Mouse (Mus musculus) skeletal muscle tissue, adult 2 months (tissue): ENCODE data around the gene Thsd4.
A peak's percentile ranks its signal among the peaks of the same experiment; 100 is the strongest.

ENCODE experiments used
- DNase-seq: peaks from one replicate; pipeline ENCODE4 v3.0.0-alpha.2; 2012; ENCODE audit warnings: low read depth, low spot score

Gene Thsd4

DNA sequence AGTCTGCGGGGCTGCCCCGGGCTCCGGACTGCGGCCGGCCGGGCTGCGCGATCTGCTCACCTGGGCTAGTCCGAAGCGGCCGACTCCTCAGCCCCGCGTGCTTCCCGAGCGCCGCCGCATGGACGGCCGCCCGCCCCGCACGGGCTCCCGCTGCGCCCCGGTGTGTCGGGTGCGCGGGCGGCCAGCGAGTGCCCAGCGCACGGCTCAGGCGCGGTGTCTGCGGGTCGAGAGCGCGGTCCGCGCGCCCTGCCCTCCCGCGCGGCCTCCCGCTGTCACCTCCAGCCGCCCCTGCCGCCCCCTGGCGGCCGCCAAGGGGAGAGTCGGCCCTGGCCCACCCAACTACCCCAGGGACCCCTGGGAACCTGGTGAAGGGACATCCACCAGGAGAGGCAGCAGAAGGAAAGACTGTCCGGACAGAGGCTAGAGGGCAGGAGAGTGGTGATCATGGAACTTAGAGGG, at the start of gene Thsd4:
TSS of gene Thsd4 (minus strand) at position 241 of the 459 bp plus-strand sequence.
- DNase-seq = no peak

DNA sequence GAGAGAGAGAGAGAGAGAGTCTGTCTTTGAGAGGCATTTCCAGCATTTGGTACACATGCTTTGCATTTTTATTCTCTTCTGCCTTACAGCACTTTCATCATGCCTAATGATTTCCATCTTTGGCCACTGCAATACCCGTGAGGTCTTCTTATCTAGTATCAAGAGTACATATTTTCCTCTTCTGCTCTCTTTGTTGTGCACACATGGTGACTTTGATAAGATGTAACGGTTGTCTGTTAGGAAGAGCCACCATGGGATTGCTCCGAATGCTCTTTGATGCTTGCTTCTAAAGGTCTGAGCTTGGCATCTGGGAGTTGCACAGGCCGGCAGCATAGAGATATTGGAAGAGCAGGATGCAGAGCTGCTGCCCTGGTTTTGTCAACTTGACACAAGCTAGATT, 49.2 kb upstream of the Thsd4 start:
- no peak for DNase-seq

GRCm38 (mm10) chr9:60569366-60569765, 47.5 kb upstream of the Thsd4 start:
- no peak for DNase-seq

GRCm38 (mm10) chr9:60563809-60564208, 42.0 kb upstream of the Thsd4 start:
- DNase-seq = no peak

- no peak for DNase-seq
Observed at GRCm38 (mm10) chr9:60562443-60563371, 40.9 kb upstream of the Thsd4 start.

- DNase-seq = peak; percentile 13
Observed at GRCm38 (mm10) chr9:60561641-60562289, 39.9 kb upstream of the Thsd4 start.

DNA sequence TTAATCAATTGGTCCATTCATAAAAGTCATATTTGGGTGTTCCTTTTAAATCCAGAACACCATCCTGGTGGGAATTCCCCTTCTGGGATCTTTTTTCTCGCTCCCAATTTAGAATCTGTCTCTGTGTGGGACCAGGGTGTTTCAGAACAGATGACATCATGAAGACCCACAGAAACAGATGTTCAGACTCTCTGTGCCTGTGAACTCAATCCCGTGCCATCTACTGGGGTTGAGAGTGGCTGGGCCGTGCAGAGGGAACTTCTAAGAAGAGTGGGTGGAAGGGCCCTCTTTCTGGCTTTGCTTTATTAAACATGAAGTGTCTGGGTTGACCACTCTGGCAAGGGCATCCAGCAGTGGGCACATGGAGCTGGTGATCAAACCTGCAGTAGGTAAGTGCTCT, 36.7 kb upstream of the Thsd4 start:
- DNase-seq = no peak

GRCm38 (mm10) chr9:60551238-60551637, 29.4 kb upstream of the Thsd4 start:
- no peak for DNase-seq

GRCm38 (mm10) chr9:60548182-60548581, 26.3 kb upstream of the Thsd4 start:
- DNase-seq = peak; percentile 8

DNA sequence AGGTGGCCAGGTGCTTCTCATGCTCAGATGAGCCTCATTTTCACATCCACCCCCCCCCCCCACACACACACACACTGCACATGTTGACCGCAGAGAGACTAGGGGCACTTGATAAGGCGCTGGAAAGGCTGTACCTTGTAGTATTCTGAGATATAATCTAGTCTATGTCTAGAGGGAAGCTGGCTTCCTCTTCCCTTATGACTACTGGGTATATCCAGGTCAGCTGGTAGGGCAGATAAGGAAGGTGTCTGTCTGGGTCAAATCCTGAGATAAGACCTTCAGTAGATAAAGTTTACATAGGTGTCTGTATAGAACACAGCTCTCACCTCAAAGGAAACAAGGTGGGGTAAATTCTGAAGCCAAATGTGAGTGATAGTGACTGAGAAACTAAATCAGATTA, 24.3 kb upstream of the Thsd4 start:
- no peak for DNase-seq

DNA sequence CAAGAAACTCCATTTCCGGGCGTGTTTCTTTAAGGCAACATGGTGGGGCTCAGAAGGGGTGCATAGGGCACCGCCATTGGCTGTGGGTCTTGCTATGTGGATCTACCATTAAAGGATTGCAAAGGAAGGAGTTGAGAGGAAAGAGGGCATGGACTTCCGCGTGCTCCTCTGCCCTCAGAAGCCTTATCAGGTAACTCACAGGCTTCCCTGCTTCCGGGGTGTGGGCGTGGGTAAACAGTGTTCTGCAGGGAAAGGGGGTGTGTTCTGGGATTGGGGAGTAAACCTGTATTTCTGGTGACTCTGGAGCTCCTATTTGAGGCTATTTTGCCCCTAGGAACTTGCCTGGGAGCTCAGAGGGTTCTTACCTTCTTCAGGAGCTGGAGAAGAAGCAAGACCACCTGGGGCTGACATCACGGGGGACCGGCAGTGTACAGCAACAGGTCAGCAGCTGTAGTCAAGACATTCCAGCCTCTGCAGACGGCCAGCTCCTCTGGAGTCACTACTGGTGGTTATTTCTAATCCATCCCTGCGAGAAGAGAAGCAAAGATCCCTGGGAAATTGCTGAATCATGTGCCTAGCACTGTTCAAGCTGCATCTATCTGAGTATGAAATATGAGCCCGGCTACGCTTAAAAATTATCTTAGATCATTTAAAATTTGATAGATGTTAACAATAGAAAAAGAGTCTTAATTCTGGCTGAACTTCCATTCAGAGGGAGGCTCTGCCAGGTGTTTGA, 23.7 kb upstream of the Thsd4 start:
- no peak for DNase-seq

GRCm38 (mm10) chr9:60543422-60544015, 21.7 kb upstream of the Thsd4 start:
- DNase-seq = no peak

DNA sequence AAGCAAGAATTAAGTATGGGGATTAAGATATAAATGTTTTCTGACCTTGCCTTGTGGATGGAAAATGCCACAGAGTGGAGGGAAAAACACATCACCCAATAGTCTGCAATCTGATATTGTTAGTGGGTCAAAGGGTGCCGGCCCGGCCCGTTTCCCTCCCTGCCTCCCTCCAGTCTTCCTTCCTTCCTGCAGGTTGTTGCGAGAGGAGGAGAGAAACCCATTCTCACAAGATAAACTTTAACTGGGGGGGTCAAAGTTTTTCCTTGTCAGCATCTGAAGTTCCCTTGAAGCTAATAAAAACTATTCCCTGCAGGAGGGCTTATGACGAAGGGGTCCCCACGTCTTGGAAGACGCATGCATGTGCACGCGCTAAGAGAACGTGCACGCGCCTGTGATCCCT, 8.5 kb upstream of the Thsd4 start:
- no peak for DNase-seq

DNA sequence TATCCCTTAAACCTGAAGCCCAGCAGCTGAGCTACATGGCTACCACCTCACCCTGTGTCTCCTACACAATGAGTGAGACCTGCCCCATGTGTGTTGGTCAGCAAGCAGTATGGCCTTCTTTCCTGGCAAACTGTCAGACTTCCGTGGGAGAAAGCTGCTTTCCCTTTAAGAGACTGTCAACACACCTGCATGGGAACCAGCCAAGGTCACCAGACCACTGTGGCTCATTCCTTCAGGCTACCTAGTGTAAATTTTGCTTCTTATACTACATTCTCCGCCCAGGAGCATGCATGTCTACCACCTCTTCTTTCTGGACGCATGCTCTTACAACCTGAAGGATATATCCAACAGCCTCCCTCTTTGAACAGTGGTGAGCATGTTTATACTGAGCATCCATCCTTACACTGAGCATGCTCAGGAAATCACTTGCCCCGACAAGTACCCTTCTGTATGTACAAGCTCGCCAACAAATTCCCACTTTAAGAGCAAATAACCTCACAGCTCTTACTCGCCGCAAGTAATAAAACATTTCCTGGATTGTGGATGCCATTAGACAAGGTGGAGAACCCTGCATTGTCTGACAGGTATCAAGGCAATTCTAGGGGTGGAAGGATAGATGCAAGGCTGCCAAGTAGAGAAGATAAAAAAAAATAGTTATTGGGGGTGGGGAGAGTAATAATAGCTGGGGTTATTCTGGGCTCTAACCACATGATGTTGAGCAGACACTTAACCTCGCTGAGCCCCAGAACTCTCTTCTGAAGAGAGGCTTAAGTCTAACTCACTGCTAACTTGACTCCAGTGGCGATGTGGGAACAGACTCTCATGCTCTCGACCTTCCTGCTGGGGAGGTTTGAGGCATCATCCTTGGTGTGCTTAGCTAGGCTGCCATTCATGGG, 7.8 kb upstream of the Thsd4 start:
- no peak for DNase-seq

DNA sequence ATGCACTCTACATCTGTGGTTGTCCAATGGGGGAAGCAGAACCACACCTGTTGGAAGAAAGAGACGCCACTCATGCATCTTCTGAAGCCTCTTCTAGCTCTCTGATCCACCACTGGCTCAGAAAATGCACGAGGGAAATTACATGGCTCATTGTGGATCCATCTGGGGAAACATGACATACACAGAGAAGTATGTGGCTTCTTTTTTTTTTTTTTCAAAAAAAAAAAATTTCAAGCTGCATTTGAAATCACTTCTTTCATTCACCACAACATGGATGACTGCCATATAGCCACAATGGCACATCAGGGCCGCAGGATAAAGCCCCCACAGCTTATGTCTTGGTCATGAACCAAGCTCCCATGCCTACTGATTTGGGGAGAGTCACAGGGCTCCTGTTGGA, 6.4 kb upstream of the Thsd4 start:
- no peak for DNase-seq

DNA sequence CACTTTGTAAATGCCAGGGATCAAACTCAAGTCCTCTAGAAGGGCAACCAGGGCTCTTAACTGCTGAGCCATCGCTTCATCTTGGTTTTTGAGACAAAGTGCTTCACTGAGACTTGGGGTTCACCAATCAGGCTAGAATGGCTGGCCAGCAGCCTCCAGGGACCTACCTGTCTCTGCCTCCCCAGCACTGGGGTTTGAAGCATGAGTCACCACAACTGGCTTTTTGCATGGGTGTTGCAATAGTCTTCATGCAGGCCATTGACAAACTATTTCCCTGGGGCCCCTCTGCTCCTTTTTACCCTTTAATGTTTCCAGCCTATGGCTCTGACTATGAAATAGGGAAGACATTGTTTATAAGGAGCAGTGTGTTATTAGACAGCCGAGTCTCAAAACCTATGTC, 6.0 kb upstream of the Thsd4 start:
- DNase-seq = no peak

- DNase-seq = no peak
Observed at GRCm38 (mm10) chr9:60527051-60527450, 5.2 kb upstream of the Thsd4 start.

DNA sequence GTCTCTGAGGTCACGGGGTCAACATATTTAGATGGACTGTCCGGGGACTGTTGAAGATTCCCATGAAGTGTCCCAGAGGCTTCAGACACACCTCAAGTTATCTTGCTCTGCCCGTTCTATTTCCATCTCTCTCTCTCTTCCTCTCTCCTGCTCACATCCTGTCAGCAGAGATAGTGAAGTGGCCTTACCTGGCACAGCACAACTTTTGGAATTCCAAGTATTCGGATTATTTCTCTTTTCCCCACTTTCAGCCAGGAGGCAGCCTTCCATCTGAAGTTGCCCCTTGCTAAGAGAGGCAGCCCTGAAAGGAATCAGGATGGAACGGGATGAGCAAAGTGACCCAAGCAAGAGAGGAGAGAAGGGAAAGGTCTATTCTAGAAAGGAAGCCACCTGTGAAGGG, 4.3 kb upstream of the Thsd4 start:
- no peak for DNase-seq

DNA sequence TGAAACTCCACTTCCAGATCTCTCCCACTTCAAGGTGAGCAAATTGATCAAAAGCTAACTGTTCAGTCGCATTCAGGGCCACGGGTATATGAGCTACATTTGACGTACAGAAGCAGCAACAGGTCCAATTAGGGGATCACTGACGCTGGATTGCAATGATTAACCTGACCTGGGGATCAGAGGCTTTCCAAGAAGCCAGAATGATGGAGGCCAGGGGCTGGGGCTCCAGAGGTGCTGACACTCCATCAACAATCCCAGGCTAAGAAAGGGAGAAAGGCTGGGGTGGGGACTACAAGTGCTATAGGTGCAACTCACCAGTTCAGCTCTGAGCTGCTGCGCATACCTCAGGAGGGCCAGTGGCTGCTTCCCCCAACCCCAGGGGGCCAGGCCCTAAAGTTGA, 703 bp downstream of the Thsd4 start:
- no peak for DNase-seq

GRCm38 (mm10) chr9:60519601-60520000, 2.2 kb downstream of the Thsd4 start:
- DNase-seq = no peak

DNA sequence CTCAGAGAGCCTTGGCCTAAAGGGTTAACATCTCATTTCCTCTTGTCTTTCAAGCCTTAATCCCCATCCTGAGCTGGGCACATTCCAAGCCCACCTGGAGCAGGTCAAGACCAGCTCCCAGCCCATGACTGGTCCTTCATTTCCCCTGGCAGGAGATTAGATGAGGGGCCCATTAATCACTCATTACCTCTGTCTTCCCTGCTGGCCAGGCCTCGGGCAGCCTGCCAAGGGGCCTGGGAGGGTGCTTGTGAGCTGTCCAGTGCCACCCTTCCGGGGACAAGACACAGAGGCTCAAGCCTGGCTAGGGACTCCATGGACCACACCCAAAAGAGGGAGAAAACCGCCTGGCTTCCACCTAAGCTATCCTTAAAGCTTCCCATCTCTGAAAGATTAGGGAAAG, 3.6 kb downstream of the Thsd4 start:
- DNase-seq = no peak
